Mouse (Mus musculus): Measurements from ENCODE around the gene Cdkn2aipnl. TPM values are rescaled to one million over a fixed set of nuclear protein-coding genes. Genes with fewer than 3 reads are reported as not detected.

Gene Cdkn2aipnl
- polyA plus RNA-seq, 1 experiment from 2014 or later = 82.5 TPM

GRCm38 (mm10) chr11:52011011-52011410, 43.5 kb downstream of the Cdkn2aipnl start:
- Histone ChIP-seq H3K4me1 (ENCODE audit: control insufficient read depth, insufficient read depth, low read length) (0 out of 2 replicates have a peak, but pooled peaks cover 3% of the 10 kb centered on the region), H3K27me3 (ENCODE audit: control insufficient read depth, insufficient read depth, low read length) (no peaks in the 10 kb centered on the region), H3K36me3 (ENCODE audit: control insufficient read depth, insufficient read depth, low read length) (no peaks in the 10 kb centered on the region), H3K27ac (ENCODE audit: low read length) (no peak overlapping the region), H3K4me2 (ENCODE audit: low read depth, low read length) (no peak overlapping the region), H3K9me3 (replicated peaks; ENCODE audit: control insufficient read depth, low read length) (no peaks in the 10 kb centered on the region), H3K4me3 (replicated peaks; ENCODE audit: low read length) (no peak overlapping the region), H3K9ac (ENCODE audit: low read length) (no peak overlapping the region)
- 83% methylated on average over 11 of the region's 11 CpGs for WGBS
- no peak for ATAC-seq (ENCODE audit: insufficient read depth, low FRiP score)

GRCm38 (mm10) chr11:52011541-52011940, 44.1 kb downstream of the Cdkn2aipnl start:
- Histone ChIP-seq H3K4me2 (ENCODE audit: low read depth, low read length) (no peak overlapping the region), H3K27ac (ENCODE audit: low read length) (no peak overlapping the region), H3K4me1 (ENCODE audit: control insufficient read depth, insufficient read depth, low read length) (no peaks in the 10 kb centered on the region), H3K9ac (ENCODE audit: low read length) (no peak overlapping the region), H3K27me3 (ENCODE audit: control insufficient read depth, insufficient read depth, low read length) (no peaks in the 10 kb centered on the region), H3K36me3 (ENCODE audit: control insufficient read depth, insufficient read depth, low read length) (no peaks in the 10 kb centered on the region), H3K9me3 (replicated peaks; ENCODE audit: control insufficient read depth, low read length) (no peaks in the 10 kb centered on the region), H3K4me3 (replicated peaks; ENCODE audit: low read length) (no peak overlapping the region)
- 77% methylated on average over 5 of the region's 5 CpGs for WGBS
- no peak for ATAC-seq (ENCODE audit: insufficient read depth, low FRiP score)

GRCm38 (mm10) chr11:52018217-52018616, 50.8 kb downstream of the Cdkn2aipnl start:
- ATAC-seq (ENCODE audit: insufficient read depth, low FRiP score) = no peak
- H3K36me3 ChIP-seq (ENCODE audit: control insufficient read depth, insufficient read depth, low read length) = no peaks in the 10 kb centered on the region
- H3K9me3 ChIP-seq (replicated peaks; ENCODE audit: control insufficient read depth, low read length) = no peaks in the 10 kb centered on the region
- H3K9ac ChIP-seq (ENCODE audit: low read length) = no peak overlapping the region
- H3K4me1 ChIP-seq (ENCODE audit: control insufficient read depth, insufficient read depth, low read length) = no peaks in the 10 kb centered on the region
- no peaks in the 10 kb centered on the region for H3K27me3 ChIP-seq (ENCODE audit: control insufficient read depth, insufficient read depth, low read length)
- H3K4me2 ChIP-seq (ENCODE audit: low read depth, low read length) = no peak overlapping the region
- H3K27ac ChIP-seq (ENCODE audit: low read length) = no peak overlapping the region
- 69% methylated on average over 9 of the region's 9 CpGs for WGBS
- H3K4me3 ChIP-seq (replicated peaks; ENCODE audit: low read length) = no peak overlapping the region

Other genes with a start within 250 kb of the Cdkn2aipnl start
- gene Sec24a, start 204.0 kb upstream of the Cdkn2aipnl start, polyA plus RNA-seq (2015; fragmentation: Nextera tagmentation; extraction: Ambion mirVana) = 15.9 and 16.5 TPM in 2 replicates
- 125 and 126 TPM in 2 replicates for gene Sar1b, start 204.0 kb upstream of the Cdkn2aipnl start, polyA plus RNA-seq (2015; fragmentation: Nextera tagmentation; extraction: Ambion mirVana)
- gene Jade2, start 110.0 kb upstream of the Cdkn2aipnl start, polyA plus RNA-seq (2015; fragmentation: Nextera tagmentation; extraction: Ambion mirVana) = 1.7 and 1.8 TPM in 2 replicates
- 192 and 223 TPM in 2 replicates for gene Ube2b, start 33.1 kb downstream of the Cdkn2aipnl start, polyA plus RNA-seq (2015; fragmentation: Nextera tagmentation; extraction: Ambion mirVana)
- gene Cdkl3, start 36.6 kb downstream of the Cdkn2aipnl start, polyA plus RNA-seq (2015; fragmentation: Nextera tagmentation; extraction: Ambion mirVana) = 5.2 and 6.7 TPM in 2 replicates
- 53.8 and 60.6 TPM in 2 replicates for gene Ppp2ca, start 131.0 kb downstream of the Cdkn2aipnl start, polyA plus RNA-seq (2015; fragmentation: Nextera tagmentation; extraction: Ambion mirVana)
- not detected in 2 replicates for gene Olfr1373, start 177.9 kb downstream of the Cdkn2aipnl start, polyA plus RNA-seq (2015; fragmentation: Nextera tagmentation; extraction: Ambion mirVana)
- gene Olfr1371, start 246.3 kb downstream of the Cdkn2aipnl start, polyA plus RNA-seq (2015; fragmentation: Nextera tagmentation; extraction: Ambion mirVana) = not detected in 2 replicates